Mouse (Mus musculus) heart, embryonic 15.5 days (tissue): ENCODE measurements around the gene Calm2. TPM values are rescaled to one million over a fixed set of nuclear protein-coding genes. Genes with fewer than 3 reads are reported as not detected.

ENCODE experiments used
- ATAC-seq: fragments of 200-750 bp; cut with Nextera tagmentation; replicated peaks from 2 replicates; pipeline ENCODE4 v1.8.0; 2017; ENCODE audit warnings: low read depth, moderate TSS enrichment; ENCODE audit not compliant: insufficient number of reproducible peaks, insufficient read depth, low FRiP score
- H3K27ac ChIP-seq: fragments of 300-500 bp; sonication (generic); 2 replicates; pipeline ENCODE4 v1.5.1; 2015; ENCODE audit warnings: mild to moderate bottlenecking, inconsistent platforms
- H3K27me3 ChIP-seq: fragments of 300-500 bp; sonication (generic); 2 replicates; pipeline ENCODE4 v1.6.1; 2015; ENCODE audit warnings: inconsistent platforms
- H3K36me3 ChIP-seq: fragments of 300-500 bp; sonication (generic); 2 replicates; pipeline ENCODE4 v1.6.1; 2015; ENCODE audit warnings: mild to moderate bottlenecking, inconsistent platforms
- H3K4me1 ChIP-seq: fragments of 300-500 bp; sonication (generic); replicated peaks from 2 replicates; pipeline ENCODE4 v1.6.1; 2015; ENCODE audit warnings: inconsistent platforms
- H3K4me2 ChIP-seq: fragments of 300-500 bp; sonication (generic); 2 replicates; pipeline ENCODE4 v1.6.1; 2015; ENCODE audit warnings: inconsistent platforms, mild to moderate bottlenecking, moderate library complexity
- H3K4me3 ChIP-seq: fragments of 300-500 bp; sonication (generic); 2 replicates; pipeline ENCODE4 v1.5.1; 2015; ENCODE audit warnings: mild to moderate bottlenecking, inconsistent platforms
- H3K9ac ChIP-seq: fragments of 300-500 bp; sonication (generic); 2 replicates; pipeline ENCODE4 v1.6.1; 2015; ENCODE audit warnings: mild to moderate bottlenecking, inconsistent platforms
- H3K9me3 ChIP-seq: fragments of 300-500 bp; sonication (generic); replicated peaks from 2 replicates; pipeline ENCODE4 v1.6.1; 2016; ENCODE audit warnings: inconsistent platforms
- WGBS: fragments of 180-500 bp; shearing (Covaris S2); methylation state at CpG from one replicate; pipeline ENCODE4 v1.1.7; 2015; ENCODE audit warnings: mixed read lengths; 5-methylcytosine and 5-hydroxymethylcytosine counted together
- polyA plus RNA-seq: library from polyadenylated mRNA; unstranded; fragments of >200 nt; fragmentation: Nextera tagmentation; extraction: Ambion mirVana; gene quantifications from 2 replicates; pipeline ENCODE4 v1.2.1, GENCODE M21; 2015

The Calm2 gene
- polyA plus RNA-seq, 1 experiment from 2014 or later, result 543 TPM

GRCm38 (mm10) chr17:87459750-87460668 lies 13.3 kb upstream of the Calm2 start:
- ATAC-seq, result peak; percentile 42; the same call in 1 of the 2 replicates
- H3K27ac ChIP-seq, result peak overlapping the region; percentile 86
- no peaks in the 10 kb centered on the region for H3K9me3 ChIP-seq
- no peaks in the 10 kb centered on the region for H3K36me3 ChIP-seq
- peaks cover 33% of the 10 kb centered on the region for H3K4me1 ChIP-seq
- peak overlapping the region; percentile 41 for H3K9ac ChIP-seq
- H3K4me3 ChIP-seq, result peak overlapping the region; percentile 26
- WGBS, result 9% methylated on average over 14 of the region's 14 CpGs
- H3K27me3 ChIP-seq, result no peaks in the 10 kb centered on the region
- peak overlapping the region; percentile 59 for H3K4me2 ChIP-seq

GRCm38 (mm10) chr17:87458911-87459749 lies 12.4 kb upstream of the Calm2 start:
- WGBS, result 7% methylated on average over 15 of the region's 17 CpGs
- Histone ChIP-seq H3K36me3 (no peaks in the 10 kb centered on the region), H3K9me3 (no peaks in the 10 kb centered on the region), H3K4me1 (peaks cover 33% of the 10 kb centered on the region), H3K4me2 (peak overlapping the region; percentile 59), H3K27ac (peak overlapping the region; percentile 86), H3K27me3 (no peaks in the 10 kb centered on the region), H3K4me3 (peak overlapping the region; percentile 26), H3K9ac (peak overlapping the region; percentile 41)
- ATAC-seq, result peak; percentile 66

- H3K27ac ChIP-seq, result no peak overlapping the region
- no peak for ATAC-seq
- 60% methylated on average over 7 of the region's 7 CpGs for WGBS
Measured at GRCm38 (mm10) chr17:87457961-87458360, 11.2 kb upstream of the Calm2 start.

GRCm38 (mm10) chr17:87454121-87454520 lies 7.4 kb upstream of the Calm2 start:
- no peak overlapping the region for H3K4me2 ChIP-seq
- no peaks in the 10 kb centered on the region for H3K27me3 ChIP-seq
- no peak for ATAC-seq
- H3K9me3 ChIP-seq, result no peaks in the 10 kb centered on the region
- no peak overlapping the region for H3K9ac ChIP-seq
- WGBS, result 92% methylated on average over 3 of the region's 3 CpGs
- no peak overlapping the region for H3K4me3 ChIP-seq
- H3K4me1 ChIP-seq, result peaks cover 13% of the 10 kb centered on the region
- no peak overlapping the region for H3K27ac ChIP-seq
- no peaks in the 10 kb centered on the region for H3K36me3 ChIP-seq

More at GRCm38 (mm10) chr17:87457961-87458360, 11.2 kb upstream of the Calm2 start:
- Histone ChIP-seq H3K4me1 (peaks cover 33% of the 10 kb centered on the region), H3K27me3 (no peaks in the 10 kb centered on the region), H3K9ac (no peak overlapping the region), H3K9me3 (no peaks in the 10 kb centered on the region), H3K36me3 (no peaks in the 10 kb centered on the region), H3K4me3 (no peak overlapping the region), H3K4me2 (no peak overlapping the region)

GRCm38 (mm10) chr17:87453336-87453735 lies 6.6 kb upstream of the Calm2 start:
- H3K27ac ChIP-seq, result no peak overlapping the region
- 71% methylated on average over 7 of the region's 7 CpGs for WGBS

GRCm38 (mm10) chr17:87448881-87449280 lies 2.1 kb upstream of the Calm2 start:
- no peaks in the 10 kb centered on the region for H3K27me3 ChIP-seq
- peaks cover 12% of the 10 kb centered on the region for H3K4me1 ChIP-seq
- no peaks in the 10 kb centered on the region; the same call in 1 of the 2 replicates for H3K36me3 ChIP-seq
- H3K4me3 ChIP-seq, result no peak overlapping the region
- H3K27ac ChIP-seq, result no peak overlapping the region
- no peak overlapping the region for H3K9ac ChIP-seq
- WGBS, result 48% methylated on average over 8 of the region's 8 CpGs
- no peak for ATAC-seq
- no peaks in the 10 kb centered on the region for H3K9me3 ChIP-seq
- no peak overlapping the region for H3K4me2 ChIP-seq

More at GRCm38 (mm10) chr17:87453336-87453735, 6.6 kb upstream of the Calm2 start:
- ATAC-seq, result no peak
- Histone ChIP-seq H3K4me2 (no peak overlapping the region), H3K27me3 (no peaks in the 10 kb centered on the region), H3K4me1 (peaks cover 7% of the 10 kb centered on the region), H3K36me3 (no peaks in the 10 kb centered on the region), H3K4me3 (no peak overlapping the region), H3K9ac (no peak overlapping the region), H3K9me3 (no peaks in the 10 kb centered on the region)

- peaks cover 16% of the 10 kb centered on the region for H3K4me1 ChIP-seq
- H3K9ac ChIP-seq, result no peak overlapping the region
- no peaks in the 10 kb centered on the region for H3K9me3 ChIP-seq
- ATAC-seq, result no peak
- H3K4me2 ChIP-seq, result no peak overlapping the region
- H3K27me3 ChIP-seq, result no peaks in the 10 kb centered on the region
- 87% methylated on average over 9 of the region's 9 CpGs for whole genome bisulfite sequencing
- H3K4me3 ChIP-seq, result no peak overlapping the region
- no peak overlapping the region for H3K27ac ChIP-seq
- no peaks in the 10 kb centered on the region; the same call in 1 of the 2 replicates for H3K36me3 ChIP-seq
Measured at GRCm38 (mm10) chr17:87448339-87448738, 1.6 kb upstream of the Calm2 start.

- Histone ChIP-seq H3K4me2 (peak overlapping the region; percentile 71), H3K27me3 (no peaks in the 10 kb centered on the region), H3K36me3 (no peaks in the 10 kb centered on the region; the same call in 1 of the 2 replicates), H3K9ac (peak overlapping the region; percentile 99), H3K27ac (peak overlapping the region; percentile 98), H3K4me1 (peaks cover 22% of the 10 kb centered on the region), H3K4me3 (peak overlapping the region; percentile 82), H3K9me3 (no peaks in the 10 kb centered on the region)
- WGBS, result 52% methylated on average over 12 of the region's 12 CpGs
- ATAC-seq, result no peak
Measured at GRCm38 (mm10) chr17:87447612-87448200, 971 bp upstream of the Calm2 start.

- Histone ChIP-seq H3K36me3 (peaks cover 3% of the 10 kb centered on the region; the same call in 1 of the 2 replicates), H3K27me3 (no peaks in the 10 kb centered on the region), H3K27ac (peak overlapping the region; percentile 98), H3K4me1 (peaks cover 31% of the 10 kb centered on the region), H3K9ac (peak overlapping the region; percentile 99), H3K4me2 (peak overlapping the region; percentile 71), H3K9me3 (no peaks in the 10 kb centered on the region), H3K4me3 (peak overlapping the region; percentile 82)
- peak; percentile 73 for ATAC-seq
- WGBS, result under 1% methylated on average over 56 of the region's 86 CpGs
Measured at GRCm38 (mm10) chr17:87445917-87446766, 593 bp downstream of the Calm2 start.

GRCm38 (mm10) chr17:87445337-87445916 lies 1.3 kb downstream of the Calm2 start:
- Histone ChIP-seq H3K36me3 (peaks cover 3% of the 10 kb centered on the region; the same call in 1 of the 2 replicates), H3K4me1 (peaks cover 31% of the 10 kb centered on the region), H3K27me3 (no peaks in the 10 kb centered on the region), H3K9me3 (no peaks in the 10 kb centered on the region), H3K27ac (peak overlapping the region; percentile 98), H3K9ac (peak overlapping the region; percentile 99), H3K4me3 (peak overlapping the region; percentile 82), H3K4me2 (peak overlapping the region; percentile 71)
- no peak for ATAC-seq
- under 1% methylated on average over 13 of the region's 13 CpGs for WGBS
